Mouse (Mus musculus) midbrain, embryonic 16.5 days (tissue): ENCODE data around the gene Rbm20. TPM values are rescaled to one million over a fixed set of nuclear protein-coding genes. Genes with fewer than 3 reads are reported as not detected.

Experiments
- ATAC-seq: fragments of 200-750 bp; cut with Nextera tagmentation; 2 replicates; pipeline ENCODE4 v1.8.0; 2017; ENCODE audit warnings: moderate TSS enrichment
- H3K27ac ChIP-seq: fragments of 300-500 bp; sonication (generic); 2 replicates; pipeline ENCODE4 v1.5.1; 2014; ENCODE audit warnings: mild to moderate bottlenecking, low read length, mixed read lengths
- H3K27me3 ChIP-seq: fragments of 300-500 bp; sonication (generic); 2 replicates; pipeline ENCODE4 v1.6.1; 2014; ENCODE audit warnings: low read depth, low read length, mixed read lengths; ENCODE audit not compliant: control insufficient read depth, insufficient read depth
- H3K36me3 ChIP-seq: fragments of 300-500 bp; sonication (generic); 2 replicates; pipeline ENCODE4 v1.6.1; 2014; ENCODE audit warnings: mild to moderate bottlenecking, low read length, moderate library complexity, mixed read lengths; ENCODE audit not compliant: control insufficient read depth, insufficient read depth
- H3K4me1 ChIP-seq: fragments of 300-500 bp; sonication (generic); 2 replicates; pipeline ENCODE4 v1.6.1; 2014; ENCODE audit warnings: mild to moderate bottlenecking, low read length, mixed read lengths; ENCODE audit not compliant: control insufficient read depth, insufficient read depth
- H3K4me2 ChIP-seq: fragments of 300-500 bp; sonication (generic); 2 replicates; pipeline ENCODE4 v1.6.1; 2014; ENCODE audit warnings: mild to moderate bottlenecking, low read length, mixed read lengths
- H3K4me3 ChIP-seq: fragments of 300-500 bp; sonication (generic); 2 replicates; pipeline ENCODE4 v1.5.1; 2014; ENCODE audit warnings: low read depth, mild to moderate bottlenecking, low read length, moderate library complexity, mixed read lengths
- H3K9ac ChIP-seq: fragments of 300-500 bp; sonication (generic); 2 replicates; pipeline ENCODE4 v1.6.1; 2014; ENCODE audit warnings: low read depth, low read length, mixed read lengths
- H3K9me3 ChIP-seq: fragments of 300-500 bp; sonication (generic); replicated peaks from 2 replicates; pipeline ENCODE4 v1.6.1; 2014; ENCODE audit warnings: mild to moderate bottlenecking, low read length, mixed read lengths; ENCODE audit not compliant: control insufficient read depth, poor library complexity, severe bottlenecking
- WGBS: fragments of 180-500 bp; shearing (Covaris S2); extraction: QIAGEN DNeasy Blood & Tissue Kit; methylation state at CpG from one replicate; pipeline ENCODE4 v1.1.7; 2014; 5-methylcytosine and 5-hydroxymethylcytosine counted together
- polyA plus RNA-seq: library from polyadenylated mRNA; unstranded; fragments of >200 nt; fragmentation: Nextera tagmentation; extraction: Ambion mirVana; gene quantifications from 2 replicates; pipeline ENCODE4 v1.2.1, GENCODE M21; 2015

The Rbm20 gene
- polyA plus RNA-seq, 1 experiment from 2014 or later = 0.75 TPM

GRCm38 (mm10) chr19:53704895-53705823 is 28.1 kb downstream of the Rbm20 start:
- Histone ChIP-seq H3K4me1 (peaks cover 4% of the 10 kb centered on the region), H3K4me3 (peak overlapping the region; percentile 47), H3K9ac (peak overlapping the region; percentile 68), H3K9me3 (no peaks in the 10 kb centered on the region; the same call in 1 of the 2 replicates), H3K27me3 (no peaks in the 10 kb centered on the region), H3K27ac (peak overlapping the region; percentile 51; the same call in 1 of the 2 replicates), H3K36me3 (no peaks in the 10 kb centered on the region), H3K4me2 (peak overlapping the region; percentile 83)
- WGBS = 2% methylated on average over 28 of the region's 29 CpGs
- ATAC-seq = peak; percentile 89

GRCm38 (mm10) chr19:53708401-53708800 is 31.3 kb downstream of the Rbm20 start:
- H3K27me3 ChIP-seq = no peaks in the 10 kb centered on the region

GRCm38 (mm10) chr19:53710861-53711260 is 33.8 kb downstream of the Rbm20 start:
- Histone ChIP-seq H3K36me3 (no peaks in the 10 kb centered on the region), H3K4me3 (no peak overlapping the region), H3K9me3 (peaks cover 3% of the 10 kb centered on the region), H3K9ac (no peak overlapping the region), H3K27ac (no peak overlapping the region), H3K4me2 (no peak overlapping the region), H3K27me3 (no peaks in the 10 kb centered on the region), H3K4me1 (no peaks in the 10 kb centered on the region)
- 70% methylated on average over 4 of the region's 4 CpGs for WGBS
- no peak for ATAC-seq

More at GRCm38 (mm10) chr19:53708401-53708800, 31.3 kb downstream of the Rbm20 start:
- no peak for ATAC-seq
- 77% methylated on average over 11 of the region's 11 CpGs for WGBS
- H3K4me2 ChIP-seq = no peak overlapping the region
- no peak overlapping the region for H3K4me3 ChIP-seq
- H3K27ac ChIP-seq = no peak overlapping the region
- no peak overlapping the region for H3K9ac ChIP-seq
- H3K4me1 ChIP-seq = peaks cover 4% of the 10 kb centered on the region
- H3K36me3 ChIP-seq = no peaks in the 10 kb centered on the region
- H3K9me3 ChIP-seq = no peaks in the 10 kb centered on the region; the same call in 1 of the 2 replicates

- no peaks in the 10 kb centered on the region for H3K36me3 ChIP-seq
- no peaks in the 10 kb centered on the region for H3K4me1 ChIP-seq
- no peak overlapping the region for H3K4me3 ChIP-seq
- no peak overlapping the region for H3K4me2 ChIP-seq
- H3K27me3 ChIP-seq = no peaks in the 10 kb centered on the region
- WGBS = 53% methylated on average over 8 of the region's 8 CpGs
- H3K27ac ChIP-seq = no peak overlapping the region
- no peak overlapping the region for H3K9ac ChIP-seq
- ATAC-seq = no peak
- H3K9me3 ChIP-seq = peaks cover 3% of the 10 kb centered on the region
Observed at GRCm38 (mm10) chr19:53711261-53711890, 34.3 kb downstream of the Rbm20 start.

GRCm38 (mm10) chr19:53712297-53713025 is 35.4 kb downstream of the Rbm20 start:
- Histone ChIP-seq H3K36me3 (no peaks in the 10 kb centered on the region), H3K4me1 (no peaks in the 10 kb centered on the region), H3K4me2 (no peak overlapping the region), H3K9ac (no peak overlapping the region), H3K9me3 (peaks cover 3% of the 10 kb centered on the region; the same call in 1 of the 2 replicates), H3K4me3 (no peak overlapping the region), H3K27me3 (no peaks in the 10 kb centered on the region), H3K27ac (no peak overlapping the region)
- ATAC-seq = no peak
- WGBS = 63% methylated on average over 7 of the region's 7 CpGs

GRCm38 (mm10) chr19:53713364-53713763 is 36.3 kb downstream of the Rbm20 start:
- Histone ChIP-seq H3K27ac (no peak overlapping the region), H3K9ac (no peak overlapping the region), H3K4me2 (no peak overlapping the region), H3K27me3 (no peaks in the 10 kb centered on the region), H3K4me1 (no peaks in the 10 kb centered on the region), H3K9me3 (peaks cover 3% of the 10 kb centered on the region; the same call in 1 of the 2 replicates), H3K36me3 (no peaks in the 10 kb centered on the region), H3K4me3 (no peak overlapping the region)
- ATAC-seq = no peak
- 80% methylated on average over 6 of the region's 6 CpGs for WGBS

GRCm38 (mm10) chr19:53716469-53716868 is 39.4 kb downstream of the Rbm20 start:
- WGBS = 91% methylated on average over 7 of the region's 7 CpGs
- Histone ChIP-seq H3K4me3 (no peak overlapping the region), H3K4me2 (no peak overlapping the region), H3K9me3 (peaks cover 3% of the 10 kb centered on the region; the same call in 1 of the 2 replicates), H3K9ac (no peak overlapping the region), H3K27me3 (no peaks in the 10 kb centered on the region), H3K27ac (no peak overlapping the region), H3K4me1 (no peaks in the 10 kb centered on the region), H3K36me3 (no peaks in the 10 kb centered on the region)
- ATAC-seq = no peak

- no peak overlapping the region for H3K4me2 ChIP-seq
- no peaks in the 10 kb centered on the region for H3K36me3 ChIP-seq
- H3K27ac ChIP-seq = no peak overlapping the region
- H3K9ac ChIP-seq = no peak overlapping the region
- ATAC-seq = no peak
- no peaks in the 10 kb centered on the region for H3K4me1 ChIP-seq
- 87% methylated on average over 9 of the region's 9 CpGs for WGBS
- no peak overlapping the region for H3K4me3 ChIP-seq
- no peaks in the 10 kb centered on the region for H3K27me3 ChIP-seq
- peaks cover 3% of the 10 kb centered on the region; the same call in 1 of the 2 replicates for H3K9me3 ChIP-seq
Observed at GRCm38 (mm10) chr19:53717364-53717763, 40.3 kb downstream of the Rbm20 start.
